Mouse (Mus musculus): ENCODE results near the gene Cfap299. TPM values are rescaled to one million over a fixed set of nuclear protein-coding genes. Genes with fewer than 3 reads are reported as not detected.

Gene Cfap299
- 3.8 and 5.3 TPM in 2 replicates for polyA plus RNA-seq (2021; fragmentation: Nextera tagmentation)
- long read RNA-seq, experiment 1 = 0 reads
- long read RNA-seq, experiment 2 = 0 reads

GRCm38 (mm10) chr5:98328848-98329624, at the start of gene Cfap299:
Gene Cfap299 (plus strand): TSS chr5:98329304.

GRCm38 (mm10) chr5:98552395-98552794, 223.3 kb downstream of the Cfap299 start, which contains the start of gene Gm11111:
Gene Gm11111 (plus strand): TSS chr5:98552695.

Small RNA genes within 50 kb of the gene (microRNA-seq; reads per million reads assigned to microRNA genes)
- gene Mir703 = not detected

Other genes with a start within 250 kb of the Cfap299 start
- 4.3 and 5.4 TPM in 2 replicates for gene Prdm8, start 162.1 kb upstream of the Cfap299 start, polyA plus RNA-seq (2021; fragmentation: Nextera tagmentation)
- gene Fgf5, start 75.1 kb upstream of the Cfap299 start, polyA plus RNA-seq (2021; fragmentation: Nextera tagmentation) = 3.4 and 3.8 TPM in 2 replicates
- not detected in 2 replicates for gene Gm11111, start 223.4 kb downstream of the Cfap299 start, polyA plus RNA-seq (2021; fragmentation: Nextera tagmentation)